Mouse (Mus musculus): ENCODE data around the gene St14.

- TF ChIP-seq CTCF (IDR thresholded peaks at IDR 0.05; ENCODE audit: control insufficient read depth, insufficient read depth, insufficient replicate concordance, low read depth, low read length) (no peak), POLR2A (IDR thresholded peaks at IDR 0.05; ENCODE audit: control insufficient read depth, low read depth, low read length) (no peak)
Measured at GRCm38 (mm10) chr9:31087466-31087865, 44.2 kb downstream of the St14 start.

Data from testis, adult 2 months (tissue).